Comparison of ENCODE assay signal across 9 mouse cellular contexts in the genomic region with DNA sequence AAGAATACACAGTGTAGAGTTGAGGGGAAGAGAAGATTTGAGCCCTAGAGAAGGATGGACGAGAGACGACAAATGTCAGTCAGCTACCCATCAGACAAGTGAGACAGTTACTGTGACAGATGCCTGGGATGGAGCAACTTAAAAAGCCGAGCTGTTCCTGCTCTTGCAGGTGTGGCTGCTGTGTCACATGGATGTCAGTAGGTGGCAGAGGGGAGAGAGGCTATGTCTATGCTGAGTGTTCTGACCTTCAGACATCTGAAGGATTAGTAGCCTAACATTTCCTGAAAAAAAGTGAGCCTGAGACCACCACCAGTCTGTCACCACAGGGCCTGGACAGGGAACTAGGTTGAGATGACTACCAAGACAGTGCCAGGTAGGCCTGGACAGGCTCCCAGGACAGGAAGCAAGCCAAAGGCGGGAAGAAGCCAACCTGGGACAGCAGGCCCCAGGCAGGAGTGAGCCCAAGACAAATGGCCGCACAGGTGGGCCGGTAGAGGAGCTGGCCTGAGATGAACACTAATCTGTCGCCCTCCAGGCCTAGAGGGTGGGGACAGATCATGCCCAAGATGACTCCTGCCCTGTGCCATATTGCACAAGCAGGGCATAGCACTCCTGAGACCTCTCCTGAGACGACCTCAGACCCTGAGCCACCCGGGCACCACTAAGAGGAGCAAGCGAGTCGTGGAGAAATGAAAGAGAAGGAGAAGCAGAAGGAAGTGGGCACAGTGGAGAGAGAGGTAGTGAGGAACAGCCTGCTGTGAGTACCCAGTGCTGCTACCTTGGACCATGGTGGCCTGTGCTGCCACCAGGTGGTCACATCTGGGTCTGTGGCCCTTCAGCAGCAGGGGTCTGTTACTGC. TPM values are rescaled to one million over a fixed set of nuclear protein-coding genes. Genes with fewer than 3 reads are reported as not detected.
A peak's percentile ranks its signal among the peaks of the same experiment; 100 is the strongest.
DNase-seq lines count a peak whose midpoint lies in the region; ATAC-seq and TF ChIP-seq lines count a peak whose summit lies in the region.
"Had no signal": no experiment of that assay in that cellular context is flagged by ENCODE, and none has a peak within 500 bp of the region (broad histone marks: within the 10 kb centered on the region; RNA-seq: fewer than 3 reads in every experiment).

No protein-coding gene starts in this region.

- TF ChIP-seq EP300 in ES-Bruce4 (IDR thresholded peaks at IDR 0.05; ENCODE audit: insufficient read depth, low read depth, low read length): no peak

- H3K4me2 ChIP-seq in forebrain, embryonic 13.5 days: no peak overlapping the region
- H3K4me2 ChIP-seq in forebrain, embryonic 15.5 days (replicated peaks): no peak overlapping the region
- H3K4me2 ChIP-seq in hindbrain, postnatal 0 days (ENCODE audit: low read depth, low read length): no peak overlapping the region
- H3K4me2 ChIP-seq in midbrain, postnatal 0 days (ENCODE audit: low read depth, low read length, poor library complexity, severe bottlenecking): no peak overlapping the region

- DNase-seq in cerebellum, postnatal 36 days: peak; percentile 84
- no peak for DNase-seq in hindbrain, postnatal 0 days (ENCODE audit: low spot score)
- no peak for DNase-seq in midbrain, postnatal 0 days (ENCODE audit: low spot score)
- no peak for DNase-seq in right cerebral cortex, postnatal 36 days (ENCODE audit: low spot score in 2 of 2)
- no peak for DNase-seq in right cerebral cortex, postnatal 14 days

- H3K4me3 ChIP-seq in forebrain, embryonic 13.5 days: no peak overlapping the region
- no peak overlapping the region for H3K4me3 ChIP-seq in forebrain, embryonic 15.5 days
- no peak overlapping the region for H3K4me3 ChIP-seq in ES-Bruce4 (ENCODE audit: low read depth, low read length)
- no peak overlapping the region for H3K4me3 ChIP-seq in hindbrain, postnatal 0 days (ENCODE audit: low read length)
- no peak overlapping the region for H3K4me3 ChIP-seq in midbrain, postnatal 0 days (ENCODE audit: low read depth, low read length)

- WGBS in forebrain, embryonic 13.5 days: 78% methylated on average over 11 of the region's 11 CpGs
- 79% methylated on average over 11 of the region's 11 CpGs for WGBS in forebrain, embryonic 15.5 days
- 77% methylated on average over 11 of the region's 11 CpGs for WGBS in hindbrain, postnatal 0 days
- WGBS in midbrain, postnatal 0 days: 85% methylated on average over 11 of the region's 11 CpGs

- H3K9ac ChIP-seq in forebrain, embryonic 13.5 days: no peak overlapping the region
- H3K9ac ChIP-seq in forebrain, embryonic 15.5 days (replicated peaks): no peak overlapping the region
- no peak overlapping the region for H3K9ac ChIP-seq in ES-Bruce4 (ENCODE audit: low read depth, poor library complexity, severe bottlenecking)
- H3K9ac ChIP-seq in hindbrain, postnatal 0 days (replicated peaks; ENCODE audit: low read length): no peak overlapping the region
- H3K9ac ChIP-seq in midbrain, postnatal 0 days (replicated peaks; ENCODE audit: low read length, poor library complexity, severe bottlenecking): no peak overlapping the region

- no peaks in the 10 kb centered on the region for H3K27me3 ChIP-seq in forebrain, embryonic 13.5 days
- H3K27me3 ChIP-seq in forebrain, embryonic 15.5 days: no peaks in the 10 kb centered on the region
- no peaks in the 10 kb centered on the region for H3K27me3 ChIP-seq in ES-Bruce4 (ENCODE audit: control insufficient read depth, insufficient read depth, low read length, poor library complexity, severe bottlenecking)
- no peaks in the 10 kb centered on the region for H3K27me3 ChIP-seq in hindbrain, postnatal 0 days (ENCODE audit: insufficient read depth, low read length)
- no peaks in the 10 kb centered on the region for H3K27me3 ChIP-seq in midbrain, postnatal 0 days (ENCODE audit: insufficient read depth, low read length)

- H3K27ac ChIP-seq in forebrain, embryonic 13.5 days: no peak overlapping the region
- no peak overlapping the region for H3K27ac ChIP-seq in forebrain, embryonic 15.5 days (replicated peaks)
- H3K27ac ChIP-seq in ES-Bruce4 (ENCODE audit: insufficient read depth, low read length): no peak overlapping the region
- no peak overlapping the region for H3K27ac ChIP-seq in hindbrain, postnatal 0 days
- H3K27ac ChIP-seq in midbrain, postnatal 0 days (ENCODE audit: low read depth, low read length): no peak overlapping the region

- no peaks in the 10 kb centered on the region for H3K36me3 ChIP-seq in forebrain, embryonic 13.5 days (ENCODE audit: poor library complexity, severe bottlenecking)
- no peaks in the 10 kb centered on the region for H3K36me3 ChIP-seq in forebrain, embryonic 15.5 days
- no peaks in the 10 kb centered on the region for H3K36me3 ChIP-seq in ES-Bruce4 (ENCODE audit: control insufficient read depth, insufficient read depth, low read length, poor library complexity, severe bottlenecking)
- H3K36me3 ChIP-seq in hindbrain, postnatal 0 days (ENCODE audit: insufficient read depth, low read length): no peaks in the 10 kb centered on the region
- H3K36me3 ChIP-seq in midbrain, postnatal 0 days (ENCODE audit: insufficient read depth, low read length): no peaks in the 10 kb centered on the region

- H3K4me1 ChIP-seq in forebrain, embryonic 13.5 days: no peaks in the 10 kb centered on the region
- H3K4me1 ChIP-seq in forebrain, embryonic 15.5 days: no peaks in the 10 kb centered on the region
- peaks cover 5% of the 10 kb centered on the region for H3K4me1 ChIP-seq in ES-Bruce4 (ENCODE audit: control insufficient read depth, insufficient read depth, low read length)
- H3K4me1 ChIP-seq in hindbrain, postnatal 0 days (ENCODE audit: insufficient read depth, low read length): no peaks in the 10 kb centered on the region
- H3K4me1 ChIP-seq in midbrain, postnatal 0 days (ENCODE audit: insufficient read depth, low read length): no peaks in the 10 kb centered on the region

- no peak for TF ChIP-seq POLR2A in ES-Bruce4 (IDR thresholded peaks at IDR 0.05; ENCODE audit: insufficient read depth, low read length)

- peak; percentile 87 for TF ChIP-seq CTCF in ES-Bruce4 (IDR thresholded peaks at IDR 0.05; ENCODE audit: low read depth, low read length)
- peak; percentile 61 for TF ChIP-seq CTCF in hindbrain, postnatal 0 days (IDR thresholded peaks at IDR 0.05; ENCODE audit: low read depth)
- TF ChIP-seq CTCF in midbrain, postnatal 0 days (IDR thresholded peaks at IDR 0.05): peak; percentile 56

- no peaks in the 10 kb centered on the region for H3K9me3 ChIP-seq in forebrain, embryonic 13.5 days (replicated peaks)
- no peaks in the 10 kb centered on the region for H3K9me3 ChIP-seq in forebrain, embryonic 15.5 days
- H3K9me3 ChIP-seq in ES-Bruce4 (replicated peaks; ENCODE audit: control insufficient read depth, insufficient read depth, low read length, poor library complexity, severe bottlenecking): no peaks in the 10 kb centered on the region
- no peaks in the 10 kb centered on the region for H3K9me3 ChIP-seq in hindbrain, postnatal 0 days (ENCODE audit: low read length)
- H3K9me3 ChIP-seq in midbrain, postnatal 0 days (ENCODE audit: low read length): no peaks in the 10 kb centered on the region

- peak; percentile 33; the same call in 1 of the 2 replicates for ATAC-seq in forebrain, embryonic 13.5 days
- no peak for ATAC-seq in forebrain, embryonic 15.5 days (replicated peaks)
- peak; percentile 53; the same call in 1 of the 2 replicates for ATAC-seq in hindbrain, postnatal 0 days
- ATAC-seq in midbrain, postnatal 0 days (ENCODE audit: low FRiP score): peak; percentile 56; the same call in 1 of the 2 replicates

RNA-seq across cellular contexts. Expression of a gene that starts 12.8 kb away (rescaled TPM):
- polyA plus RNA-seq in forebrain, embryonic 13.5 days (2015; fragmentation: Nextera tagmentation; extraction: Ambion mirVana): not detected in 2 replicates
- 0.10 TPM in 1 of 2 replicates, not detected in the other for polyA plus RNA-seq in forebrain, embryonic 15.5 days (2015; fragmentation: Nextera tagmentation; extraction: Ambion mirVana)
- not detected in 2 replicates for polyA plus RNA-seq in ES-Bruce4 (2011; ENCODE audit: insufficient read depth, insufficient read length, low read depth, missing spikeins)
- not detected in 2 replicates for total RNA-seq in hindbrain, postnatal 0 days (2014; rRNA removed)
- not detected in 2 replicates for polyA plus RNA-seq in hindbrain, postnatal 0 days (2015; fragmentation: Nextera tagmentation; extraction: Ambion mirVana)
- 0.44 TPM in 1 of 2 replicates, not detected in the other for total RNA-seq in midbrain, postnatal 0 days (2014; rRNA removed)
- 0.07 TPM in 1 of 2 replicates, not detected in the other for polyA plus RNA-seq in midbrain, postnatal 0 days (2015; fragmentation: Nextera tagmentation; extraction: Ambion mirVana)
- total RNA-seq: ES-E14 had no signal

Comparison
In these comparisons a context has a peak if more than half of its experiments do, and no peak if none do; other contexts are left out.
1. DNase-seq: peak in cerebellum, postnatal 36 days (2 of 2); none in hindbrain, postnatal 0 days (single experiment), midbrain, postnatal 0 days (single experiment), right cerebral cortex, postnatal 36 days (0 of 2) and right cerebral cortex, postnatal 14 days (single experiment).
2. Peak in every context shown above with its lines, with median percentiles within 50 percentile points of each other: CTCF ChIP-seq.